Mouse (Mus musculus) forebrain, embryonic 11.5 days (tissue): ENCODE results near the gene Kcnj1. TPM values are rescaled to one million over a fixed set of nuclear protein-coding genes. Genes with fewer than 3 reads are reported as not detected.

Experiments
- ATAC-seq: fragments of 200-750 bp; cut with Nextera tagmentation; replicated peaks from 2 replicates; pipeline ENCODE4 v1.8.0; 2017; ENCODE audit warnings: moderate TSS enrichment; ENCODE audit not compliant: low FRiP score
- DNase-seq: peaks from one replicate; pipeline ENCODE4 v3.0.0-alpha.2; 2017; ENCODE audit warnings: low spot score
- H3K27ac ChIP-seq: fragments of 300-500 bp; sonication (generic); 2 replicates; pipeline ENCODE4 v1.5.1; 2014; ENCODE audit warnings: low read depth, low read length
- H3K27me3 ChIP-seq: fragments of 300-500 bp; sonication (generic); 2 replicates; pipeline ENCODE4 v1.6.1; 2014; ENCODE audit warnings: mild to moderate bottlenecking, low read length, mixed read lengths; ENCODE audit not compliant: control insufficient read depth, insufficient read depth
- H3K36me3 ChIP-seq: fragments of 300-500 bp; sonication (generic); 2 replicates; pipeline ENCODE4 v1.6.1; 2014; ENCODE audit warnings: mild to moderate bottlenecking, low read length, moderate library complexity, mixed read lengths; ENCODE audit not compliant: control insufficient read depth, insufficient read depth
- H3K4me1 ChIP-seq: fragments of 300-500 bp; sonication (generic); replicated peaks from 2 replicates; pipeline ENCODE4 v1.6.1; 2014; ENCODE audit warnings: low read length, mixed read lengths; ENCODE audit not compliant: control insufficient read depth, insufficient read depth
- H3K4me2 ChIP-seq: fragments of 300-500 bp; sonication (generic); 2 replicates; pipeline ENCODE4 v1.6.1; 2014; ENCODE audit warnings: low read depth, mild to moderate bottlenecking, low read length, moderate library complexity, mixed read lengths; ENCODE audit not compliant: severe bottlenecking
- H3K4me3 ChIP-seq: fragments of 300-500 bp; sonication (generic); 2 replicates; pipeline ENCODE4 v1.5.1; 2014; ENCODE audit warnings: low read depth, low read length
- H3K9ac ChIP-seq: fragments of 300-500 bp; sonication (generic); 2 replicates; pipeline ENCODE4 v1.6.1; 2014; ENCODE audit warnings: low read length
- H3K9me3 ChIP-seq: fragments of 300-500 bp; sonication (generic); 2 replicates; pipeline ENCODE4 v1.6.1; 2016; ENCODE audit warnings: low read length, mixed read lengths; ENCODE audit not compliant: control insufficient read depth
- WGBS: fragments of 180-500 bp; shearing (Covaris S2); extraction: QIAGEN DNeasy Blood & Tissue Kit; methylation state at CpG from one replicate; pipeline ENCODE4 v1.1.7; 2014; 5-methylcytosine and 5-hydroxymethylcytosine counted together
- polyA plus RNA-seq: library from polyadenylated mRNA; unstranded; fragments of >200 nt; fragmentation: Nextera tagmentation; extraction: Ambion mirVana; gene quantifications from 2 replicates; pipeline ENCODE4 v1.2.1, GENCODE M21; 2014

Gene Kcnj1
- polyA plus RNA-seq, 1 experiment from 2014 or later = not detected

GRCm38 (mm10) chr9:32348096-32348495, 24.2 kb upstream of the Kcnj1 start:
- H3K9ac ChIP-seq = no peak overlapping the region
- H3K27ac ChIP-seq = no peak overlapping the region
- H3K9me3 ChIP-seq = no peaks in the 10 kb centered on the region
- H3K27me3 ChIP-seq = peaks cover 50% of the 10 kb centered on the region
- 58% methylated on average over 8 of the region's 8 CpGs for WGBS
- no peaks in the 10 kb centered on the region for H3K4me1 ChIP-seq
- H3K4me2 ChIP-seq = no peak overlapping the region
- DNase-seq = no peak
- no peaks in the 10 kb centered on the region for H3K36me3 ChIP-seq
- ATAC-seq = no peak
- H3K4me3 ChIP-seq = no peak overlapping the region

DNA sequence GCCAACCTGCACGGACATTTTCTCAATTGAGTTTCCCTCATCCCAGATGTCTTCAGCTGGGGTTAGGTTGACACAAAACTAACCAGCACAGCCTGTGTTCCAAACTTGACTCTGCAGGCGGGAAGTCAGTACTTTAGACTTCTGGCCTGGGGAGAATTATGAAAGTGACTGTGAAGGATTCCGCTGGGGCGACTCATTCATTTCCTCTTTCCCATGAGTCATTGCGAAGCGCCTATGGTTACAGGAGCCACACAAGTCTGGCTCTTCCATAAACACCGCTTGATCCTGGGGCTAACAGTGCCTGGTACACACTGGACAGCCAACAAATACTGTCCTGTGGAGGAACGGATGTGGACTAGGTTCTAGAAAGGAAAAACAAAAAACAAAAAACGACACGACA, 22.9 kb upstream of the Kcnj1 start:
- peaks cover 37% of the 10 kb centered on the region for H3K27me3 ChIP-seq
- no peak overlapping the region for H3K27ac ChIP-seq
- no peak overlapping the region for H3K4me3 ChIP-seq
- WGBS = 87% methylated on average over 10 of the region's 10 CpGs
- no peaks in the 10 kb centered on the region for H3K4me1 ChIP-seq
- no peak overlapping the region for H3K4me2 ChIP-seq
- H3K36me3 ChIP-seq = no peaks in the 10 kb centered on the region
- no peak for ATAC-seq
- no peak for DNase-seq
- no peaks in the 10 kb centered on the region for H3K9me3 ChIP-seq
- no peak overlapping the region for H3K9ac ChIP-seq

DNA sequence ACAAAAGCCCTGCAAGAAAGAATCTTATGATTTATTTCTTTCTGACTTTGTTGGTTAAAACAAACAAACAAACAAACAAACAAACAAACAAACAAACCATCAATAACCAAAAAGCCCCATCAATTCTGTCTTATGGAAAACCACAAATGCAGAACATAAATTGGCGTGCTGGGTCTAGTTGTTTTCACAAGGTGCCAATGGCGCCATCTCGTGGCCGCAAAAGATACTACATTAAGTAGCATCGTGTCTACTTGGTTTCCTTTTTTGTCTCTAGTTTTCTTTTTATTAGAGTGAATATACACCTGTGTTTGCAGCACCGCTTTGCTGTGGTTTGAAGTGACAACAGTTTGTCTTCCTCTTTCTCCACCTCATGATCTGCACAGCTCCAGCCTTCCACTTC, 22.0 kb upstream of the Kcnj1 start:
- WGBS = 4% methylated on average over 6 of the region's 6 CpGs
- Histone ChIP-seq H3K27ac (no peak overlapping the region), H3K4me1 (no peaks in the 10 kb centered on the region), H3K36me3 (no peaks in the 10 kb centered on the region), H3K4me2 (no peak overlapping the region), H3K9ac (no peak overlapping the region), H3K27me3 (peaks cover 27% of the 10 kb centered on the region), H3K9me3 (no peaks in the 10 kb centered on the region), H3K4me3 (no peak overlapping the region)
- DNase-seq = peak; percentile 74
- ATAC-seq = no peak

DNA sequence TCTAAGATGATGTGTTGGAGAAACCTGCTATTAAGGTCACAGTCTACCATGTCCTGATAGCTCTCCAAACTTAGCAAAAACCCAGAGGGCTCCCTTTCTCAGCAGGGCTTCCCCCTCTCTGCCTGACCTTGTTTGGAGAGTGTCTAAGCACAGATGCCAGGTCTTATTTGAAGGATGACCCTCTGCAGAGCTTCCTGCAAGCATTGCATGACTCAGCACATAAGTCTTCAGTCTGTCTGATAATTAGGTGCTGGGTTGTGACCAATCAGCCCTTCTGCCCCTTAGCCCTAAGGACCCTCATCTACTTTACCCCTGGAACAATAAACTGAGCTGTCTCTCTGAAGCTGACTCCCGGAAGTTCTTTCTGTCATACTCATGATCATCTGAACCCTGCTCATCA, 11.5 kb upstream of the Kcnj1 start:
- H3K9ac ChIP-seq = no peak overlapping the region
- no peak overlapping the region for H3K27ac ChIP-seq
- ATAC-seq (no peak), DNase-seq (no peak)
- WGBS = 86% methylated on average over 1 of the region's 1 CpGs
- H3K36me3 ChIP-seq = no peaks in the 10 kb centered on the region
- H3K4me2 ChIP-seq = no peak overlapping the region
- H3K4me1 ChIP-seq = no peaks in the 10 kb centered on the region
- no peaks in the 10 kb centered on the region for H3K9me3 ChIP-seq
- no peak overlapping the region for H3K4me3 ChIP-seq
- H3K27me3 ChIP-seq = no peaks in the 10 kb centered on the region

DNA sequence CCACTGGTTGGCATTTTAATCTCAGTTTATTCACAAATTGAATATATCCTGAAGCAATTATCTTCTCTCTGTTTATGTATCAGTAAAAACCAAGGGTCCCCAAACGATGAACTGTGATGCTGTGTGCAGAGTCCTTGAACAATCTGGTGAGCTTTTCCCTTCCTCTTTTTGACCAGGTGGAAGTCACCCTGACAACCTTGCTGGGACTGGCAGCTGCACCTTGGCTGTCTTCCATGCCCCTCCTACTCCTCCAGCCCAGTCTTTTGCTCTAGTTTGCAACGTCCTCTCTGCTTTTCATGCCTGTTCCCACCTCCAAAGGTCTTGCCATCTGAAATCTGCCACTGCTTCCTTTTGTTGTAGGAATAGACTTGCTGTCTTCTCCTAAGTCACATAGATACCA, 3.5 kb upstream of the Kcnj1 start:
- WGBS = 45% methylated on average over 2 of the region's 2 CpGs
- H3K4me3 ChIP-seq = no peak overlapping the region
- ATAC-seq = no peak

DNA sequence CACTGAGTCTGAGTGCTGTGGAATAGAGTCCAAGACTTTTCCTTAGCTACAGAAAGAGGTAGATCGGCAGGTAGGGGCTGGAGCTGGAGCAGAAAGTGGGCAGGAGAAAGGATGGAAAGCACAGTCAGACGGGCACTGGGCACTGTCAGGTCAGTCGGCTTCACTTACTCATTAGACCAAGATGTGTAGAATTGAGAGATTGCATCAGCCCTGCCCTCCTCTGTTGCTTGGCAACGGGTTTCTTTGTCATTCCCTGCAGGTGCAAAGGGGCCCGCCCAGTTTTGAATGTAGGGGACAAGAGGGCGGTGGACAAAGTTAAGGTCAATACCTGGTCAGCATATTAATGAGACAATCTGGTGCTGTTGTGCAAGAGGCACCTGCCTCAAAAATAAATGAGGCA, 2.9 kb upstream of the Kcnj1 start:
- Histone ChIP-seq H3K9me3 (no peaks in the 10 kb centered on the region), H3K27me3 (no peaks in the 10 kb centered on the region), H3K9ac (no peak overlapping the region), H3K27ac (no peak overlapping the region), H3K4me1 (peaks cover 4% of the 10 kb centered on the region; the same call in 1 of the 2 replicates), H3K36me3 (no peaks in the 10 kb centered on the region), H3K4me2 (no peak overlapping the region), H3K4me3 (no peak overlapping the region)
- ATAC-seq (no peak), DNase-seq (no peak)
- 32% methylated on average over 6 of the region's 6 CpGs for WGBS

More for the DNA sequence above, 3.5 kb upstream of the Kcnj1 start:
- Histone ChIP-seq H3K27me3 (no peaks in the 10 kb centered on the region), H3K9me3 (no peaks in the 10 kb centered on the region), H3K4me1 (peaks cover 4% of the 10 kb centered on the region; the same call in 1 of the 2 replicates), H3K27ac (no peak overlapping the region), H3K36me3 (no peaks in the 10 kb centered on the region), H3K4me2 (no peak overlapping the region), H3K9ac (no peak overlapping the region)
- no peak for DNase-seq

- DNase-seq (no peak), ATAC-seq (no peak)
- 89% methylated on average over 6 of the region's 6 CpGs for WGBS
- Histone ChIP-seq H3K27ac (no peak overlapping the region), H3K36me3 (no peaks in the 10 kb centered on the region), H3K4me2 (no peak overlapping the region), H3K9ac (no peak overlapping the region), H3K27me3 (no peaks in the 10 kb centered on the region), H3K9me3 (no peaks in the 10 kb centered on the region), H3K4me1 (peaks cover 4% of the 10 kb centered on the region; the same call in 1 of the 2 replicates), H3K4me3 (no peak overlapping the region)
Observed at GRCm38 (mm10) chr9:32373656-32374055, 1.4 kb downstream of the Kcnj1 start.

DNA sequence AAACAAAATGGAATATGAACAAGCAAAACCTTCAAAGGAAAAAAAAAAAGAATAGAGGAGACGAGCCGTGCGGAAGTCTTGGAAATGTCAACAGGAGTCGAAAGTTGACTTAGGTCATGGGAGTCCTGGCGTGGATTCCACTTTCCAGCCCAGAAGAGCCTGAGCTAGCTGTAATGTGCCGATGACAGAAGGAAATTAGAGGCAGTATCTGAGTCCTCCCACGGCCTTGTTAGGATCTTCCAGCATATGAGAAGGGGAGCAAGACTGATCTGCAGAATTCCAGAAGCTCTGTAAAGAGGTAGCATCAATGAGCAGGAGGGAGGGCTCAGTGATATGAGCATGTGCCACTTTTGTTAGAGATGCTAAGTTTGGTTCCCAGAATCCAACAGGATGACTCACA, 3.7 kb downstream of the Kcnj1 start:
- H3K9me3 ChIP-seq = no peaks in the 10 kb centered on the region
- ATAC-seq (no peak), DNase-seq (no peak)
- no peak overlapping the region for H3K4me2 ChIP-seq
- H3K4me3 ChIP-seq = no peak overlapping the region
- no peak overlapping the region for H3K27ac ChIP-seq
- H3K4me1 ChIP-seq = no peaks in the 10 kb centered on the region
- H3K9ac ChIP-seq = no peak overlapping the region
- WGBS = 90% methylated on average over 7 of the region's 7 CpGs
- H3K36me3 ChIP-seq = no peaks in the 10 kb centered on the region
- no peaks in the 10 kb centered on the region for H3K27me3 ChIP-seq

DNA sequence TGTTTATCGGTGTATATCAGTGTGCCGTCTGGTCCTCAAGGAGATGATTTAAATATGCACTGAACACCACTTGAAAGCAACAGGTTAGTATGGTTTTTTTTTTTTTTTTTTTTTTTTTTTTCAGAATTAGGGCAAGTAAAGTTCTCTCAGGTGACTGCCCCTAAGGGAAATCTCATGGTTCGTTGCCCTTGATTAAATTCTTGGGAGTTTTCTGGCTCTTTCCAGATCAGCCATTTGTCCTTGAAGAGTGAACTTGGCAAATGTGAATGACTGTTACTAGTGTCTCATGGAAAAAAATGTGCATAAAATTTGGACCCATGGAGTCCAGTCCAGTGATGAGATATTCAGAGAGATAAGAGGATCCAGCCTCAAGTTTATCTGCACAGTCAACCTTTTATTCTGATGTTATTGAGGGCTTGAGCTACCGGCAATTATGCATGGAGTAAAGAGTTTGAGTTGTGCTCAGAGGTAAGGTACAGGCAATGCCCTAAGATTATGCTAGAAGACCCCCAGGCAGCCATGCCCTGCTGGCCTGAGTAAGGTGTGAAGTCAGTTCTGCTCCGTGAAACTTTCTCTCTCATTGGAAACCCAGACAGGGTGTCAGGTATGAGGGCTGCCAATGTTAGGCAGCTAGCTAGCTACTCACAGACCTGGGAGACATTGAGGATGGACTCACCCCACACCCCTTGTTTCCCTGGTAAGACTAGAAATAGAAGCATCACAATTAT, 4.7 kb downstream of the Kcnj1 start:
- no peaks in the 10 kb centered on the region for H3K36me3 ChIP-seq
- ATAC-seq = no peak
- no peak overlapping the region for H3K27ac ChIP-seq

More for the DNA sequence above, 4.7 kb downstream of the Kcnj1 start:
- Histone ChIP-seq H3K9ac (no peak overlapping the region), H3K27me3 (no peaks in the 10 kb centered on the region), H3K9me3 (no peaks in the 10 kb centered on the region), H3K4me2 (no peak overlapping the region), H3K4me3 (no peak overlapping the region), H3K4me1 (no peaks in the 10 kb centered on the region)
- no peak for DNase-seq
- WGBS = 91% methylated on average over 5 of the region's 5 CpGs
